Mouse (Mus musculus): ENCODE measurements around the gene Rerg. TPM values are rescaled to one million over a fixed set of nuclear protein-coding genes. Genes with fewer than 3 reads are reported as not detected.
"Not testable (repeated sequence)": the region's sequence is repeated elsewhere in the genome, so short reads cannot be mapped to it uniquely, and the experiment has no call there.

Gene Rerg
- total RNA-seq, 2 experiments from 2014 or later, result 8.9 to 9.4 TPM

DNA sequence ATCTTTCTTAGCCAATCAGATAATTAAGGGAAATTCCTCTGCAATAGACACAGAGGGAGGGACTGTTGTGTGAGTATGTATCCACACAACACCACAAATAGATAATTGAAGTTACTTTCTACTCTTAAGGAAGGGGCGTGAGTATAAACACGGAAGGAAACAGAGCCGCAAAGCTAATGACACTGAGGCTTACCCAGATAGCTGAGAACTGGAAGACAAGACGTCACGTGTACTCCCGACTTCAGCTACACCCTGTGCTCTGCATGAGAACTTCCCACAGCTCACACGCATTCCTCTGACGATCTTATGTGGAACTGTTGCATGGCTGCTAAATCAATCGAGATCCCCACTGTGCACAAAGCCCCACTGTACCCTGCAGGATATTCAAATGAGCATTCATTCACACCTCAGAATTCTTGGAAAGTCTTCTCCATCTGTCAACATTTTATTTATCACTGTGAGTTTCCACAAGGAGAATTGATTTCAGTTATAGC lies 125.2 kb downstream of the Rerg start:
- no peak for DNase-seq
- intact Hi-C loops (cut with DNase I), result no loop called here

DNA sequence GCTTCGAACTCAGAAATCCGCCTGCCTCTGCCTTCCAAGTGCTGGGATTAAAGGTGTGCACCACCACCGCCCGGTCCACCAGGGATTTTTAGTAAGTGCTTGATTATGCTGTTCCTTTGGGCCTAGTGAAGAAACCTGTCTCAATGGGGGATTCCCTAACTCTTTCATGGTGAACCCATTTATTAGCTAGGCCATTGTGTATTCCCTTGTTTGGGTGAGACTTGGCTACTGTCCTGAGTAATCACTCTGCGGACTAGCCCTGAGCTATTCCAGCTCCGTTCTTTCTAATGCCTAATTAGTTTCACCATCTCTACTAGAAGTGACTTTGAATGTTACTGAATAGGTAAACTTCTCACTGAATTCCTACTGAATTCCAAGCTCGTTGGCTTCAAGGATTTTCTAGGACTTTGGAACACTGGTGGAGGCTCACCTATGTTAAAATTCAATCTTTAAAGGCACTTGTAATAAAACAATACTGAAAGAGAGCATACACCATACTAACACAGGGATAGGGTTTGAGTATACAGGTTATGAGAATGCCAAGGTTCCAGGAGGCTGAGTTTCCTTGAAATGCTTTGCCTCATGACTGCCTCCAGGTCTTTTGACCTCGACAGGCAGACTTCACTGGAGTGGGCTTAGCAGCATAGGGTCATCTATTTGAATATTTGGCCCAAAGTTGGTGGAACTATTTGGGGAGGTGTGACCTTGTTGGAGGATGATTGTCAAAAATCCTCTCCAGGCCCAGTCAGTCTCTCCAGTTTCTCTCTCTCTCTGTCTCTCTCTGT lies 134.5 kb downstream of the Rerg start:
- DNase-seq; intact Hi-C loops (cut with DNase I): not testable (repeated sequence)

DNA sequence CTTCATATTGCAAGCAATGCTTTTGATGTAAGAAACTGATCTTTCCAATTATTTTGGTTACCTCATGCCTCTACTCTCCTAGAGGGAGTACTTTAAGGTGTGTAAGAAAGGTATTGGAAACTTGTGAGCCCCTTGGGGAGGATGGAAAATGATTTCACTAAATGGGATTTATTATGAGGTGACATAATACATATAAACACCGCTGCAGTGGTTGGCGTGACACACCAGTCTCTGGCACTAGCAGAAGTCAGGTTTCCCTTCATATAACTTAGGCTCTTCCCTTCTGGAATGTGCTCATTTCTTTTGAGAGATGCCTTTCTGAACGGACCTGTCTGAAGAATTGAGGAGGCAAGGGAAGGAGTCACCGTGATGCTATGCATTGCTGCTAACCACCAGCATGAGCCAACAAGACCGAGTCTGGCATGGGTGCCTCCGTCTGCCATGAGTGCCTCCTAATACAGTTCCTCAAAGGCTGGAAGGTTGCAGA lies 139.6 kb downstream of the Rerg start:
- no peak for DNase-seq
- intact Hi-C loops (cut with DNase I), result no loop called here

DNA sequence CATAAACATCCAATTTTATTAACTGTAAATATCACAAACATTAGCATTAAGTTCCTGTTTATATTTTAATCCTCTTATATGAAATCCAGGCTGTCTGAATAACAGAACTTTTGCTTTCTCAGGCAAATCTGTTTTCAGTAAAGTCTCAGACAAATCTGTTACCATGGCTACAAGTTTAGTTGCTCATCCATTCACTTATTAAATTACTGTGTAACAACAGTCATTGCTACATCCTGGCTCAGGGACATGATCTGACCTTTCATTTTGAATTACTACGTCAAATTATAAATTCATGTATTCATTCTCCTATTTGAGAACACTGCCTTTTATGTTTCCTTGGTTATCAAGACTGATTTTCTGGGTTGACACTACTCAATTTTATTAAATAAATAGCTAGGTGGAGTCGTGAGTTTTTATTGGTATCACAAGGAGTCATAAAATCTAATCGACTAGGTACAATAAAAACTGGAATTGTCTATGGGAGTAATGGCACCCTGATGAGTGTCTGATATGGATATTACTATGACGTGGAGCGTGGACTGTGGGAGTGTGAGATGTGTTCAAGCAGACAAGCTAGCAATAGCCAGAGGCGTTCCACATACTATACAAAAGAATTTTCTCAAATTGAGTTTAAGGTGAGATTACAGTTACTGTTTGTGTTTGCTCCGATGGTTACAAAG lies 140.2 kb downstream of the Rerg start:
- intact Hi-C loops (cut with DNase I), result no loop called here
- DNase-seq, result no peak

DNA sequence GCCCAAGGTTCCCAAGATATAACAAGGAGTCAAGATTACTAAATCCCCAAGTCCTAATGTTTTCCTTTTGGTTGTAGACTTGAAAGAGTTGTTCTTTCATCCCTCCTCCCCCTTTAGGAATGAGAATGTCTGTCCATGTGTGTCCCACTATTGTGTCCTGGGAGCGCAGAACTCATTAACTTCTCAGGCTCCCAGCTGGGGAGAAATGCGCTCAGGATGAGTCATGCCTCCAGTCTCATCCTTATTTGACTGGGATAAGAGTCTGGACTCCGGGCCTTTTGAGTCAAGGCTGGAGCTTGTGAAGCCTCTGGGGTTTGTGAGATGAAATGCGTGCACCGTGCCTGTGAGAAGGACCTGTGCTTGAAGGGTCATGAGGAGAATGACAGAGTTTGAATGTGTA lies 144.8 kb downstream of the Rerg start:
- peak; percentile 18 to 24 for DNase-seq
- intact Hi-C loops (cut with DNase I), result no loop called here

DNA sequence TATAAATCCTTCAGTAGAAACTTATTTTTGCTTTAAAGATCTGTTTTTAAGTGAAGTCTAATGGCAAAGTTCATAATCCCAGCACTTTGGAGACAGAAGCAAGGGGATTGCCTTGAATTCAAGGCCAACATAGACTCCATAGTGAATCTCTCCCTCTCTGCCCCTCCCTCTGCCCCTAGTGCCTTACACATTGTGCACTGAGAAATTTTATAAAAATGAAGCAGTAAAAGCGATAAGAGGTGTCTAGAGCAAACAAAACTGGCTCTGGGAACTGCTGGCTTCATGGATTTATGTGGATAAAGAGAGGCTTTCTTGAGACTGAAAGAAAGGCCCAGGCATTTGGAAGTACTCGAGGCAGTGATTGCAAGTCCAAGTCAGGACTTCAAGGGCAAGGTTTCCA lies 145.8 kb downstream of the Rerg start:
- intact Hi-C loops (cut with DNase I), result no loop called here
- DNase-seq, result no peak

DNA sequence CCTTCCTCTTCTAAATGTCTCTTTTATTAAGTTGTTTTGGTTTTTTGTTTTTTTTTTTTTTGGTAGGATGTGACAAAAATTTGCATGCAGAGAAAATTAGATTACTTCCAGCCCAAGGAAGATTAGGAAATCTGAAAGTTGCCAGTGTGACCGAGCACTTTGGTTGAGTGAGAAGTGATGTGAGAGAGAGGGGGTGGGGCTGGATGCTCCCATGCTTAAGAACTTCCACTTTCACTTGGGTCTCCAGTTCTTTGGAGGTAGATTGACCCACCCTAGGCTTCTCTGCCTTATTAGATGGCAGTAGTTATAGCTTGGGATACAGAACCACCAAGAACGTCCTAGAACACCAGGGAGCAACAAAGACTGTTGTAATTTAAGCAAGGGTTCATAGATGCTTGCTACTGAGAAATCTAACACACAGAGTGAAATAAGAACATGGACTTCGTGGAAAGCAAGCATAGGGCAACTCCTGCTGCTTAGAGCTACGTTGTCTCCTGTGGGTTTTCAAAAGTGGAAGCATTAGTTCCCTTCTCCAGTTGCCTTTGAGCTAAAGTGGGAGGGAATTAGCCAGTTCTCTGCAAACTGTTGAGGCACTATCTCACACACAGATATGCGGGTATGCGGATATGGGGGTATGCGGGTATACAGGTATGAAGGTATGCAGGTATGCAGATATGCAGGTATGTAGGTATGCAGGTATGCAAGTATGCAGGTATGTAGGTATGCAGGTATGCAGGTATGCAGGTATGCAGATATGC lies 152.9 kb downstream of the Rerg start:
- DNase-seq, result no peak
- intact Hi-C loops (cut with DNase I), result no loop called here

DNA sequence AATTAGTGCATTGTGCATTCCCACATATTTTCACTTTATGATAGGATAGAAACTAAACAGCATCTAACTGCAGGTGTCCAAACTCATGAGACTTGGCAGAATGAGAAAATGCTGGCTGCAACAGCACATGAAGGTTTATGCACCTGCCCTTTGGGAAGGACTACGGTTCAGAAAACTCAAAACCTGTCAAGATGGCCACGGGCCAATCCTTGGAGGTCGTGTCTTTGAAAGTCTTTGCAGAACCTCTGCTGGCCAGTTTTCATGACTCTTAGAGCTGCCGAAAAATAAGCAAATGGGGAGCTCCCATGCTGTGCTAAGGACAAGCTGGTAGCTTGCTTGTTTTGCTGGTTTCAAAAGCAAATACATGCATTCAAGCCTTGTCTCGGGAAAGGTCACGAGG lies 156.0 kb downstream of the Rerg start:
- DNase-seq, result no peak
- intact Hi-C loops (cut with DNase I), result no loop called here

DNA sequence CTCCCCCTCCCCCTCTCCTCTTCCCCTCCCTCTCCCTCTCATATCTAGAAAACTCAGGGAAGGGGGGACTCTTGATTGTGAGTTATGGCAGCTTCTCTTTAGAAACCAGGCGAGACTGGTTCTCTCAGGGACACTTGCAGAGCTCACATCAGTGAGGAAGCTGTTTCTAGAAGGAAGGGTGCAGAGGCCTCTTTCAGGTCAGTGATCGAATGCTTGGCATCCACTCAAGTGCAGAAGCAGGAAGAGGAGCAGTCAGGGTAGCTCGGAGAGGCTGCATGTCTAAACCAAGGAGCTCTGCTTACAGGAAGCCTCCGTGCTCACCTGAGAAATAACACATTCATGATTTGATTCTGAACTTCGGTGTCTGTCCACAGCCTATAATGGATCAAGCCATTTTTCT lies 159.1 kb downstream of the Rerg start:
- DNase-seq, result no peak
- intact Hi-C loops (cut with DNase I), result no loop called here

Other genes with a start within 250 kb of the Rerg start
- gene Erp27, start 248.3 kb downstream of the Rerg start, total RNA-seq (2021), result not detected
- gene Pde6h, start 246.7 kb downstream of the Rerg start, total RNA-seq (2021), result not detected
- 10 to 100 TPM; 37.4 to 45.4 TPM for gene Arhgdib, start 228.6 kb downstream of the Rerg start, total RNA-seq (2021)
- gene Ptpro, start 81.8 kb upstream of the Rerg start, total RNA-seq (2021), result 1 to 10 TPM; 2.6 to 3.7 TPM